Mouse (Mus musculus): Measurements from ENCODE around the gene Klk6.
A peak's percentile ranks its signal among the peaks of the same experiment; 100 is the strongest.

The Klk6 gene

GRCm38 (mm10) chr7:43824199-43824598 lies at the start of gene Klk6:
TSS of gene Klk6 (plus strand) at chr7:43824499.
- DNase-seq = no peak

GRCm38 (mm10) chr7:43774802-43775201 lies 49.5 kb upstream of the Klk6 start:
- no peak for DNase-seq

DNA sequence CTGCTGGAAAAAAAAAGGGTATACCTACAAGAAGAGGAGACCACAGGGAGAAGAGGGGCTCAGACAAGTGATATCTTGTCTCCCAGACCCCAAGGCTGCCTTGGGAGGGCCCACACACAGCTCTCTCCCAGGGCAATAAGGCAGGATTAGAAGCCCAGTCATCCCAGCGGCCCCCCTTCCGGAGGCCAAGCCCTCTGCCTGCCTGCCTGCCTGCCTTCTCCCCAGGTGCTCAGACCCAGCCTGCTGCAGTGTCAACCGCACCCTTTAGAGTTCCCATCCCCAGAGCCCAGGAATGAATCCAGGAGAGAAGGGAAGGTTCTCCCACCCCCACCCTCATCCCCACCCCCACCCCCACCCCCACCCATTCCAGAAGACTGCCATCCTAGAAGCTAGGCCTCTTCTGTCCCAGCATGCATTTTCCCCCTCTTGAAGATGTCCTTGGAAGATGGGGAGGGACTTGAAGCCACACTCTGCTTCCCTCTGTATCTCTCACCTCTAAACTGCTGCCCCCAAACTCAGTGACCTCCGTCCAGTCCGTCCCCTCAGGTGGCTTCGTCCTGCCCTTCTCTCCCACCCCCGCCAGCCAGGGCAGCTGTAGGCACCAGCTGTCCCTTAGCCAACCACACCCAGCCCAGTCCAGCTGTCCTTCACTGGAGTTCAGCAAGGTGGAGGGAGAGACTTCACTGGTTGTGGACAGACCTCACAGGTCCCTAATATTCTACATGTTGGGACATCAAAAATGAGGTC lies 48.8 kb upstream of the Klk6 start:
- DNase-seq = no peak

DNA sequence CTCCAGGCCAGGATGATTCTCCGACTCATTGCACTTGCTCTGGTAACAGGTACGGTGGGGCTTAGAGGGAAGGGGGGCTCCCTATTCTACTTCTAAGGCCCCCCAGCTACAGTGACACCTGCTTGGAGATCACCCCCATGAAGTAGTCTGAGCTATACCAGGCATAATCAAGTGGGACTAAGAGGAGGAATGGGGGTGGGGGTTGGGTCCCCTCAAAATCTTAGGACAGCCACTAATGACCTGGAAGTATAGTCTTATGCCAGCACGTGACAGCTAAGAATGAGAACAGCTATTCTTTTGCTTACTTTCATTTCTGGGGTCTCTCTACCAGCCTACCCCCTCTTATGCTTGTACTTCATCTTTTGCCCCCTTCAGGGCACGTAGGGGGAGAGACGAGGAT lies 47.8 kb upstream of the Klk6 start:
- no peak for DNase-seq

GRCm38 (mm10) chr7:43777423-43777822 lies 46.9 kb upstream of the Klk6 start:
- DNase-seq = no peak

DNA sequence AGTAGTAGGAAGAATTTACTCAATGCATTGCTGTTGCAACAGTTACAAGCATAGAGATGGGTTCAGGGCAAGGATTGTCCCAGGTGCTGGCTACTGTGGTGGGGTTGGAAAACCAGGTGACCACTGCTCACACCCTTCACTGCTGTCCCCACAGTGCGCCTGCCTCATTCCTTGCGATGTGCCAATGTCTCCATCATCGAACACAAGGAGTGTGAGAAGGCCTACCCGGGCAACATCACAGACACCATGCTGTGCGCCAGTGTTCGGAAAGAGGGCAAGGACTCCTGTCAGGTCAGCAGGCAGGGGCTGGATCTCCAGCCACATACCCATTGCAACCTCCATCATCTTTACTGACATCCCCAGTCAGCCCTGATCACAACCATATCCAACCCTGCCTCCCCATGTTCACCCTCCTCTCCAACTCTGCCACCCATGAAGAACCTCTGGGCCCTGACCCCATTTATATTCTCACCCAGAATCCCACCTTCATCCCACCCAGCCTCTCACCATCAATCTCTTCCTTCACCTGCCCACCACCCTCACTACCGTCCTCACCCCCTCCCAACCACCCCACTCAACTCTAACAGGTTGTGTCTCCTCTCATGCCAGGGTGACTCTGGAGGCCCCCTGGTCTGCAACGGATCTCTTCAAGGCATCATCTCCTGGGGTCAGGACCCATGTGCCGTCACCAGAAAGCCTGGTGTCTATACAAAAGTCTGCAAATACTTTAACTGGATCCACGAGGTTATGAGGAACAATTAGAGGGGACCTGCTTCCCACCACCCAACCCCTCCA lies 45.9 kb upstream of the Klk6 start:
- no peak for DNase-seq

DNA sequence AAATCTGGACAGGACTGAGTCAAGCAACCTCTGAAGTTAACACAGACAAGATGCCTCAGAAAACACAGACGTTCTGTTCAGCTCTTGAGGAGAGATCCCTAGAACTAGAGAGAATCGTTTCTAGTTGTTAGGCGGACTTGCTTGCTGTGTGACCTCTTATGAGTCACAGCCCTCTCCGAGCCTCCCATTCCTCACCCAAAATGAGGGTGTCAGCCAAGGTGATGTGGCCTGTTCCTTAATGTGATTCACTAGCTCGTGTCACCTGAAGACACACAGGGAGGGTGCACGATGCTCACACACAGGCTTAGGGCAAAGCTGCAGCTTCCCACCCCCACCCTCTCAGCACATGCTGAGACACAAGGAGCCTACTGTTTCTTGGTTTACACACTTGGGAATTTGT lies 44.1 kb upstream of the Klk6 start:
- no peak for DNase-seq

DNA sequence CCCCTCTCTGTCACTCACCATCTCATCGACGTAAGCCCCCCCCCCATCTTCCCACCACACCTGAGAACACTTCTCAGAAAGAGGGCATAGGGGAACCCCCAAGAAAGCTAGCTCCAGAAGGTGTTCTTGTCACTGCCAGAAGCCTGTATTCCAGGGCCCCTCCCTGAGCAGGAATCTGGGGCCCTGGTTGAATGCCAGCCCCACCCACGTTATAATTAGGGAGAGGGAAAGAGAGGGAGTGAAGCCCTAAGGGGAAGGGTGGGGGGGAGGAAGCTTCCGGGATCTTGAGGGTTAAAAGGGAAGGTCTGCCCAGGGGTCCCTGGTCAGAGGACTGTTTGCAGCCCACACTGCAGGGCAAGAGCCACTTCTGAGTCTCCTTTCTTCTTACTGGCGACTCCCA lies 43.6 kb upstream of the Klk6 start, which contains the start of gene Klk10:
TSS of gene Klk10 (plus strand) at position 290 of the 400 bp plus-strand sequence.
- no peak for DNase-seq

- no peak for DNase-seq
These were observed 42.8 kb upstream of the Klk6 start for GRCm38 (mm10) chr7:43781541-43781940.

GRCm38 (mm10) chr7:43782275-43783265 lies 41.7 kb upstream of the Klk6 start:
- DNase-seq = peak; percentile 59

GRCm38 (mm10) chr7:43785286-43785685 lies 39.0 kb upstream of the Klk6 start:
- no peak for DNase-seq

DNA sequence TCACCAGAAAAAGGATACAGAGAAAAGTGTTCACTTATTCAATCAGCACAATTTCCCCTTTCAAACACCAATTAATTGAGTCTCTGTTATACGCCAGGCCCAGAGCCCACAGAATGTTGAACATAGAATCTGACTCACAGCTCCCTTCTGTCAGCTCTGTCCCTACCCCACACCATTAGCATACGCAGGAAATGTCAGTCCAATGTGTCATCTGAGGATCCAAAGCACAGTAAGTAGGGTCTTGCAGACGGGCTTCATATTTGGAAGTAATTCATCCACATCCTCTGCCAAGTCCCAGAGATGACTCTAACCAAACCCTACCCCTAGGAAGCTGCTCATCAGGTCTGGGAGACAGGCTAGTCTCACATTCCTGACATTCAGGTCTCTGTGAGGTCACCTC lies 36.2 kb upstream of the Klk6 start:
- DNase-seq = no peak

DNA sequence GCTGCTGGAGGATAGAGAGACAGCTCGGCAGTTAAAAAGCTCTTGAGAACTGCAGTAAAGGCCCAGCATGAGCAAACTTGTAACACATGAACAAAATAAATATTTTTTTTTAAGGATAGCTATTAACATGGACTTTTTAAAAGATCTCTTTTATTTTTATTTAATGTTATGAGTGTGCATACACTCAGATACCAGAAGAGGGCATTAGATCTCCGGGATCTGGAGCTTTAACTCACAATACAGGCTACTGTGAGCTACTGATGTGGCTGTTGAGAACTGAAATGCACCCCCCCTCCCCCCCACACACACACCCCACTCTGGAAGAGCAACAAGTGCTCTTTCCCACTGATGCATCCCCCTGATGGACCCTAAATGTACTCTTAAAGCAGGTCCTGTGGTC lies 35.0 kb upstream of the Klk6 start:
- no peak for DNase-seq

GRCm38 (mm10) chr7:43791591-43791990 lies 32.7 kb upstream of the Klk6 start, which contains the start of gene Klk9:
TSS of gene Klk9 (plus strand) at chr7:43791891.
- DNase-seq = no peak

GRCm38 (mm10) chr7:43796355-43796754 lies 27.9 kb upstream of the Klk6 start:
- no peak for DNase-seq

- peak; percentile 48 for DNase-seq
These were observed 26.9 kb upstream of the Klk6 start, which contains the start of gene Klk8 for GRCm38 (mm10) chr7:43797333-43797769. TSS of gene Klk8 (plus strand) at chr7:43797577.

DNA sequence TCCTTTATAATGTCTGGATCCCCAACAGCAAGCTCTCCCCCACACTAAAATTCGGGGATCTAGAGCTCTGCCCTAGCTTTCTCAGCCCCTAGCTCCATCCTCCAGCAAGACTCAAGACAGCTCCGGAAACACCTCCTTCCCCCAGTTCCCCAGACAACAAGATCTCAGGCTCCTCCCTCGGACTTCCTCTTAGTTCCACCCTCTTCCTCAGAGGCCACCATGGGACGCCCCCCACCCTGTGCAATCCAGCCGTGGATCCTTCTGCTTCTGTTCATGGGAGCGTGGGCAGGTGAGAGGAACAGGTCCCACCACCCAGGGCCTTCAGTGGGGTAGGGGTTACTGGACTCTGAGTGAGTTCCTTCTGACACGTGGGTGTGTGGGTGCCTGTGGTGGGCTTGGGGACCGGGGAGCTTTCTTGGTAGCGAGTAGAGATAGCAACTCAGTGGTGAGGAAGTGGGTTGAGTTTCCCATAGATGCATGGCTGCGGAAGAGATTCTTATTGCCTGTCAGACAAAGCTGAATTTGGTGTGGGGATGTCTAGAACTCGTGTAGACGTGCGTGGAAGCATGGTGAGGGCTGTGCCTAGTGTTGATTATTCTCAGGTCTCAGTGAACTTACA lies 26.3 kb upstream of the Klk6 start:
- peak; percentile 57 for DNase-seq

GRCm38 (mm10) chr7:43799876-43800275 lies 24.4 kb upstream of the Klk6 start:
- no peak for DNase-seq

DNA sequence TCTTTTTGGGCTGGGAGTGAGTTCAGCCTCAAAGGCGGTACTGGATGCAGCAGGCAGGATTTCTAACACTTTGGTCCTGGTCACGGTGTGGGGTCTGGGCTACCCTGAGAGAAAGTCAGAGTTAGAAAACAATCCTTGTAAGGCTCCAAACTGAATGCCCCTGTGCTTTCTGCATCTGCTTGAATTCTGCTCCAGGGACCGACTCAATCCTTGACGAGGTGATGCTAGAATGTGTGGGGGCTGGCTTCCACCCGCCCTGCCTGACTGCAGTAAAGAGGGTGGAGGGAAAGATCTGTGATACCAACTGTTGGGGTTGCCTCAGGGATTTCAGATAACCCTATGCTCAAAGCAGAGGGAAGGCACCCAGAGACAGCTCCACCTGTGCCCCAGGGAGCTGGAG lies 13.3 kb upstream of the Klk6 start, which contains the start of gene Klk7:
TSS of gene Klk7 (plus strand) at position 301 of the 400 bp plus-strand sequence.
- no peak for DNase-seq

DNA sequence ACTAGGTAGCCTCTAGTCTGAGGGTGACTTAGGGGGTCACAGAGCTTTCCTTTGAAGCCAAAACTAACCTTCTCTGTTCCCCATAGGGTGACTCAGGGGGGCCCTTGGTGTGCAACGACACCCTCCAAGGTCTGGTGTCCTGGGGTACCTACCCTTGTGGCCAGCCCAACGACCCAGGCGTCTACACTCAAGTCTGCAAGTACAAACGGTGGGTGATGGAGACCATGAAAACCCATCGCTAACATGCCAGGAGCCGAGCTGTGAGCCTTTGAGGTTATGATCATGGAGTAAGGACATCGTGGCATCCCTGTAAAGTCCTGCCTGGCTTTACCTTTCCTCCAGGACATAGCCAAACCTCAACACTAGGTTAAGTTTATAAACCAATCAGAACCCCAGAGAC lies 9.1 kb upstream of the Klk6 start:
- DNase-seq = no peak

GRCm38 (mm10) chr7:43816746-43817145 lies 7.6 kb upstream of the Klk6 start:
- DNase-seq = no peak

GRCm38 (mm10) chr7:43821581-43821980 lies 2.7 kb upstream of the Klk6 start:
- no peak for DNase-seq

Measured in thymus, postnatal 25 days (tissue).